Mouse (Mus musculus): ENCODE results near the gene Scgb2b2.

Gene Scgb2b2

GRCm38 (mm10) chr7:31290208-31290607, at the start of gene Scgb2b2:
Gene Scgb2b2, plus strand, starts transcription at chr7:31290508.
- DNase-seq, result no peak

- DNase-seq, result no peak
These were observed 1.4 kb downstream of the Scgb2b2 start, which contains the start of gene Scgb1b2 for GRCm38 (mm10) chr7:31291721-31292120. Gene Scgb1b2, minus strand, starts transcription at chr7:31291821.

All from kidney, adult 8-10 months (tissue).